Mouse (Mus musculus): ENCODE data around the gene Polm. TPM values are rescaled to one million over a fixed set of nuclear protein-coding genes. Genes with fewer than 3 reads are reported as not detected.

The Polm gene
- 1 to 10 TPM; 7.0 to 7.7 TPM for total RNA-seq (2021)
- long read RNA-seq, experiment 1, partial matches to known transcripts = 0 of 2 reads
- long read RNA-seq, experiment 1, other reads (novel, unspliced or antisense) = 1 of 2 reads
- long read RNA-seq, experiment 2, partial matches to known transcripts = 0 of 6 reads
- long read RNA-seq, experiment 2, other reads (novel, unspliced or antisense) = 3 of 6 reads

DNA sequence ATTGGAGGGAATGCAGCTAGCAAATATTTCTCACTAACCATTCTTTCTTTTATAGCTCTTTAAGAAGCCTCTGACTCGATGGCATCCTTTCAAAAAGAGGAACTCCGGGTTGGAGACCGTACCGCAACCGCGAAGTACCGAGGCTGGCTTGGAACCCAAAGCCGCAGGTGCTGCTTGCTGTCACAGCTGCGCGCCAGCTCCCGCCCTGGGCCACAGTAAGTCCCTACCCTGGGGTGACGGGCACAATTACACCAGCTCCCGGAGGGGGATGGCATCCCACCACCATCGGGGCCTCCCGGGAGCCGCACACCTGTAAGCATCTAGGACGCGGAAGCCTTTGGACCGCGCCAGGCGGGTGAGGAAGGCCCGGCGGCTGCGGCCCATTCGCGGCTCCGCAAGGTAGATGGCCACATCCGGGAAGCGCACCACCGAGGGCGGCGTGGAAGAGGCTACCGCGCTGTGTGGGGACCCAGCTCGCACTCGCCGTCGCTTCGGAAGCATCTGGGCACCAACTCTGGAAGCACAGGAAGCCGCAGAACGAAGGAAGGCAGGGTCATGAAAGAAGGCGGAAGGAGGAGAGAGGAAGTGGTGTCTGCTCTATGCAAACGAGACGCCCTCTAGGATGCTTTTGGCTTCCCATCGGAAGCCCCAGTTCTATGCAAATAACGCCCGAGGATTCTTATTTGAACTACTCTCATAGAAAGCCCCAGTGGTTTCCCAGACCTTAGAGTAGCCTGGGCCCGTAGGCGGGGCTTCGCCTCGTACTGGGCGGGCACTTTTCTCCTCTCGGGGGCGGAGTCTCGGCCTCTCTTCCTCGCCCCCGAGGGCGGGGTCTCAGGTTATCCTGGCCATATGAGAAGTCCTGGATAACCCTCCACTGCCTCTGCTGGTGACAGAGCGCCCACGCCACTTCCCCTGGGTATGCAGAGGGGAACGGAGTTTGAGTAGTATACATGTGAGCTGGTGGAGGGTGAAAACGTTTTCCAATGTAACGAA lies at the start of gene Polm:
Gene Polm, minus strand, starts transcription at position 766 of the 996 bp plus-strand sequence.
- intact Hi-C loops (cut with DNase I) = no loop called here
- peak; percentile 82 to 89 for DNase-seq (ENCODE audit: low spot score in 2 of 2)

DNA sequence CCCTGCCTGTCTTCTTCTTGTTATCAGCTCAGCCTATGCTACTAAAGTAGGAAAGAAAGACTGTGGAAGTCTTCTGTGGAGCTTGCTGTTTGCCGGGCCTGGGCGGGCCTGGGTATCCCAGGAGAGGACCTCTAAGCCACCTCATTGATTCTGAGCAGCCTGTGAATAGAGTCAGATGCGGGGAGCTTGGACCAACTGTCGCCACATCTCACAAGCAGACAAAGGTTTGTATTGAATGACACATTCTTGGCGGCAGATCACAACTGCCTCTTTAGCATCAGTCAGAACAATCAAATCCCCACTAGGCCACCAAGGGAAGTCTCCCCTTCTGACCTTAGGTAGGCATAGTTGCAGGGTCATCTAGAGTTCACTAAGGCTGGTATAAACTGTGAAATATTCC lies 49.4 kb upstream of the Polm start:
- intact Hi-C loops (cut with DNase I) = no loop called here
- DNase-seq (ENCODE audit: low spot score in 2 of 2) = no peak

DNA sequence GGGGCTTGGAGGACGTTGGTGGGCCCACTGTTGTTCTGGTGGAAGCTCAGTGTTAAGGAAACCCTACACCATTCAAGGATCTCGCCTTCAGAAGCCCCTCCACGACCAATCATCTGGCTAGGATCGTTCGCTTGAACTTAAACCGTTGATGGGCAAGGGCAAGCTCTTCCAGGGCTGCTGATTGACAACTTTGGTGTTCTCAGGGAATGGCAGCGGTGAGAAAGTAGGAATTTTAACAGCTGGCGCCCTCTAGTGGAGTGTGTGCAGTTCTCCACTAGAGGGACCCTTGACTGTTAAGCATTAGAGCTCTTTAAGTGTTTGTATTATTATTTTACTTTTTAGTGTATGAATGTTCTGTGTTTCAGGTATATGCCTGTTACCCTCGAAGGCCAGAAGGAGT lies 48.4 kb upstream of the Polm start:
- intact Hi-C loops (cut with DNase I) = no loop called here
- peak; percentile 53 to 76 for DNase-seq (ENCODE audit: low spot score in 2 of 2)

DNA sequence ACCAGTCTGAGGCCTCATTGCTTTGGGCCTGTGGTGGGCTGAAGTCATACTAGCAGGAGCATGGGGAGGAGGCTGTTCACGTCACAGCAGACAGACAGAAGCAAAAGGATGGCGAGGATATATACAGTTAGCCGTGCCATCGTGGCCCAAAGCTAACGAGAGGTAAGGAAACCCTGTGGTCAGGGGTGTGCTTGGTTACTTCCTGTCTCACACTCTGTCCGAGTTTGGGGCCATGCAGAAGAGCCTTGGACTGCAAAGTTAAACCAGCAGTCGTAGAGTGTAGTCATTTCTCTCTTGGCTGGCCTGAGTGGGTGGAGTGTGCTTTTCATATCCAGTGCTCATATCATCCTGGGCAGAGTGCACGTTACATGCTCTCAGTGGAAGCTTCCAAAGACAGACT lies 44.7 kb upstream of the Polm start:
- intact Hi-C loops (cut with DNase I) = loop anchor here (5.0 kb wide), 1 partner anchor 75 kb away; the partner anchor contains the start of gene Ykt6
- no peak for DNase-seq (ENCODE audit: low spot score in 2 of 2)

DNA sequence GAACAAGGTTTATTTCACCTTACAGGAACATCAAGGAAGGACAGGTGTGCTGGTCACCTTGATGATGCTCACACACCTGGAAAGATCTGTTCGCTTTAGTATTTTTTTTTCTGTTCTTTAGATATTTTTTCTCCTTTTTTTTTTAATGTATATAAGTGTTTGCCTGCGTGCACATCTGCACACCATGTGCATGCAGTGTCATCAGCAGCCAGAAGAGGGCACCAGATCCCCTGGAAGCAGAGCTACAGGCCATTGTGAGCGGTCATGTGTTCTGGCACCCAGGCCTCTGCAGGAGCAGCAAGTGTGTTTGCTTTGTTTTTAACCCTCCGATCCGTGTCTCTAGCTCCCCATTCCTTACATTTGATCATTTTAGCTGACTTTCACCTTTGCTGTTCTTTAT lies 42.1 kb upstream of the Polm start:
- intact Hi-C loops (cut with DNase I) = loop anchor here (5.0 kb wide), 2 partner anchors 77 to 93 kb away; partner anchors contain the start of genes Dbnl and Ykt6
- peak; percentile 68 to 78 for DNase-seq (ENCODE audit: low spot score in 2 of 2)

DNA sequence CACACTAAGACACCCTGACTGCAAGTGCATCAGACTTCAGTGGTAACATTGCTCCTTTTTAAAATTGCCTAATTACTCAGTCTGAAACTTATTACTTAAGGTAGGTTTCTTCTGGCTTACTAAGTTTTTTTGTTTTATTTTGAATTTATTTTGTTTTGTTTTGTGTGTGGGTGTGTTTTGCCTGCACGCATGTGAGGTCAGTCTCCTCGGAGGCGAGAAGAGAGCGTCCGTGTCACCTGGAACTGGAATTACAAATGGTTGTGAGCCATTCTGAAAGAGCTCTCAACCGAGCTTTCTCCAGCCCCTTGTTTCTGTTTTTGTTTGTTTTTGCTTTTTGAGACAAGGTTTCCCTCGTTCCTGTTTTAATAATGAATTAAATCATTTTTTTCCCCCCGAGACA lies 40.8 kb upstream of the Polm start:
- intact Hi-C loops (cut with DNase I) = loop anchor here (5.0 kb wide), 1 partner anchor 91 kb away; the partner anchor contains the start of gene Dbnl
- no peak for DNase-seq (ENCODE audit: low spot score in 2 of 2)

DNA sequence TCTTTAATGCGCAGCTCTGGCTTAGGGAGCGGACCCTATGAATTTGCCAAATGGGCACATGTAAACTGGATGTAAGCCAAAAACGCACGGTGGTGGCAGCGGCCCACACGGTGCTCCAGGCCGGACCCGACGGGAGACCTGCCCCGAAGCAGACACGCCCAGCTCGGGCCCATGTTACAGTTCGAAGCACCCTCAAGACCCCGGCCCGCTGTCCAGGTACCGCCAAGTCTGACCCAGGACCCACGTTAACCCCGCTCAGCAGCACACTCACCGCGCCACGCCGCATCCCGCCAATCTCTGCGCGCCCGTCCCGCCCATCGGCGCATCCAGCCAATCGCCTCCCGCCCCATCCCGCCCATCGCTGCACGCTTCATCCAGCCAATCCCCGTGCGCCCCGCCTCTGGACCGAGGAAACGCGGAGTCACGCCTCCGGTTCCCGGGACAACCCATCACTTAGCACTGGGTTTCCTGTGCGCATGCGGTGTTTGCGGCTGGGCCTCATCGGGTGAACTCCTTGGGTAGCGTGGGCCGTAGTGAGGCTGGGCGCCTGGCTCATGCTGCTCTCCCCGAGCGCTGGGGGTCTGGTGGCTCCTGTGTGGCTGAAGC lies 40.2 kb upstream of the Polm start, which contains the start of gene Pold2:
Gene Pold2, minus strand, starts transcription at position 372 of the 606 bp plus-strand sequence.
- peak; percentile 98 for DNase-seq (ENCODE audit: low spot score in 2 of 2)
- intact Hi-C loops (cut with DNase I) = loop anchor here (5.0 kb wide), 1 partner anchor 91 kb away; the partner anchor contains the start of gene Dbnl

DNA sequence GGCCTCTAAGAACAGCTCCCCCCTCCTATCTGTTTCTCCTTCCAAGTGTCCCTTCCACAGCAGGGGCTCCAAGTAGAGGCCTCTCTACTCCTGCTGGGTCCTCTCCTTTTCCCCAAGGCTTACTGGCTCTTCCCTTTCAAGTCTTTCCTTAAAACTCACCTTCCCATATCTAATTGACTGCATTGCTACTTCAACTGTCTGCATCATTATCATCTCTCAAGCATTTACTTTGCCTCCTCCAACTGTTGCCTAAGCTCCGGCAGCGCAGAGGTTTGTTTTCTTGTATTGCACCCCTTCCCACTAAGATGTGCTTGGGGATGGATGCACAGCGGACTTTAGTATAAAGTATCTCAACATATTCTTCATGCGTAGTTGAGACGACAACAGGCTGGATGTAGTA lies 39.6 kb upstream of the Polm start:
- no peak for DNase-seq (ENCODE audit: low spot score in 2 of 2)
- intact Hi-C loops (cut with DNase I) = loop anchor here (5.0 kb wide), 1 partner anchor 90 kb away; the partner anchor contains the start of gene Dbnl

DNA sequence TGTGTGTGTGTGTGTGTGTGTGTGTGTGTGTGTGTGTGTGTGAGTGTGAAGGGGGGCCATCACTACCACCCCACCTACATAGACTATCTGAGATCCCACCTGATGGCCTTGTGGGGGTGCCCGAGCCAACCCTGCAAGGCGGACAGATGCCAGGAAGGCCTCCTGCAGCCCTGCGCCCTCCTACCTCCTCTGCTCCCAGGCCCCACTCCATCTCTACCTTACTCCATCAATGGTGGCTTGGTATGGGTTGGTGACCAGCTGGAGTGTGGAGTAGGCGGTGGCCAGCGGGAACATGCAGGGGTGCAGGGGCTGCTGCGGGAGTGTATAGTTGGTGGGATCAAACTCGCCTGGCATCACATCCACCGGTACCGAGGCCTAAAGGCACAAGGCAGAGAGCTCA lies 35.4 kb upstream of the Polm start:
- intact Hi-C loops (cut with DNase I) = no loop called here

DNA sequence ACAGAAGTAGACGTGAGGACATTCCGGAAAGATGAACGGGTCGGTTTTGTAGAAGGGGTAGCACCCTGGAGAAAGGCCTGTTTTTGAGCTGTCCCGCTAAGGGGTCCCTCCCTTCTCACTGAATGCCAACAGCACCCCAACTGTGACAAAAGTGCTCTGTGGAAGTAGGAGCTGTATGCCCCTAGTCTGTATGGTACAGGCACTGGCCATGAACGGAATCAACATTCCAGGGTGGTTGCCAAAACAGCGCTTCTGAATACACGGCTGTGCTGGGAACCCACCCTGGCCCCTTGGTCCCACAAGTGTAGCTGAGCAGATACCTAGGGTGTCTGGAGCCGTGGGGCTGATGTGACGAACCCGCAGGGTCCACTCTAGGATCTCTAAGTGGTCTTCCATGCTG lies 34.9 kb upstream of the Polm start:
- DNase-seq (ENCODE audit: low spot score in 2 of 2) = no peak
- intact Hi-C loops (cut with DNase I) = no loop called here

More for the DNA sequence above, 35.4 kb upstream of the Polm start:
- no peak for DNase-seq (ENCODE audit: low spot score in 2 of 2)

DNA sequence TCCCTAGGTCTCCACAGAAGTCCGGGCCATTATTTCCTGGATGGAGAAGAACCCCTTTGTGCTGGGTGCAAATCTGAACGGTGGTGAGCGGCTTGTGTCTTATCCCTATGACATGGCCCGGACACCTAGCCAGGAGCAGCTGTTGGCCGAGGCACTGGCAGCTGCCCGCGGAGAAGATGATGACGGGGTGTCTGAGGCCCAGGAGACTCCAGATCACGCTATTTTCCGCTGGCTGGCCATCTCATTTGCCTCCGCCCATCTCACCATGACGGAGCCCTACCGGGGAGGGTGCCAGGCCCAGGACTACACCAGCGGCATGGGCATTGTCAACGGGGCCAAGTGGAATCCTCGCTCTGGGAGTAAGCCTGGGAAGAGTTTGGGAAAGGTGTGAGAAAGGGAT lies 32.3 kb upstream of the Polm start:
- intact Hi-C loops (cut with DNase I) = no loop called here
- DNase-seq (ENCODE audit: low spot score in 2 of 2) = no peak

DNA sequence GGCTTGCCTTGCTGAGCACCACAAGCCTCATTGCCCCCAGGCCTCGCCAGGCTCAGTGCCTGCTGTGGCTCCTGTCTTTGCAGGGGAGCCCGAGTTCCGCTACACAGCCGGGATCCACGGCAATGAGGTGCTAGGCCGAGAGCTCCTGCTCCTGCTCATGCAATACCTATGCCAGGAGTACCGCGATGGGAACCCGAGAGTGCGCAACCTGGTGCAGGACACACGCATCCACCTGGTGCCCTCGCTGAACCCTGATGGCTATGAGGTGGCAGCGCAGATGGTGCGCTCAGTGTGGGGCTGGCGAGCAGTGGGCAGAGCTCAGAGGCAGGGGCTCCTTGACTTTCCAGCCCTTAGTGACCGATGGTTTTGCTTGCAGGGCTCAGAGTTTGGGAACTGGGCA lies 31.5 kb upstream of the Polm start:
- DNase-seq (ENCODE audit: low spot score in 2 of 2) = no peak
- intact Hi-C loops (cut with DNase I) = no loop called here

DNA sequence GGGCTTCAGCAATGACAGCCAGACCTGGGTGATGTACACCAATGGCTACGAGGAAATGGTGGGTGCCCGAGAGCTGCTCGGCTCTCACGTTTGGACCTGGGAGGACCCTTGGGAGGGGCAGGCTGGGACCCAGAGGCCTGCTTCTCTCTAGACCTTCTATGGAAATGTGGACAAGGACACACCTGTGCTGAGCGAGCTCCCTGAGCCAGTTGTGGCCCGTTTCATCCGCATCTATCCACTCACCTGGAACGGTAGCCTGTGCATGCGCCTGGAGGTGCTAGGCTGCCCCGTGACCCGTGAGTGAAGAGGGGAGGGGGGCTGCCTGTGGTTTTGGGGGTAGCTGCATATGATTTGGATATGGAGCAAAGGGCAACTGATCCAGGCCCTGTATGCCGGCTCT lies 30.5 kb upstream of the Polm start:
- no peak for DNase-seq (ENCODE audit: low spot score in 2 of 2)
- intact Hi-C loops (cut with DNase I) = no loop called here

DNA sequence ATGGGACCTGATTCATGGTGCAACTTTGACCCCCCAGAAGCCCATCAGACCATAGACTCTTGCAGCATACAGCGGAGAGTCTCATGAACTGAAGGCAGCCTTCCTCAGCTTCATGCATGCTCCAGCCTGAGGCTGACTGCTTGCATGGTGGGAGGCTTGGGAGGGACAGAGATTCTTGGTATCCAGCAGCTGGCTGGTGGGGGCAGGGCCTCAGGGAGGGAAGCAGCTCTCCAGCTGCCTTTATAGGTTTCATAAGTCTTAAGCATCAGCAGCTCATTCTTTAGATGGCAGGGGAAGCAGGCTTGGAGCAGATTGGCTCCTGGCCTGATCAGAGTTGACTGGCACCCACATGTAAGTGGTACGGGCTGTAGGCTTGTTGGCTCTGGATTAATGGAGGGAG lies 29.4 kb upstream of the Polm start:
- intact Hi-C loops (cut with DNase I) = no loop called here
- DNase-seq (ENCODE audit: low spot score in 2 of 2) = no peak

DNA sequence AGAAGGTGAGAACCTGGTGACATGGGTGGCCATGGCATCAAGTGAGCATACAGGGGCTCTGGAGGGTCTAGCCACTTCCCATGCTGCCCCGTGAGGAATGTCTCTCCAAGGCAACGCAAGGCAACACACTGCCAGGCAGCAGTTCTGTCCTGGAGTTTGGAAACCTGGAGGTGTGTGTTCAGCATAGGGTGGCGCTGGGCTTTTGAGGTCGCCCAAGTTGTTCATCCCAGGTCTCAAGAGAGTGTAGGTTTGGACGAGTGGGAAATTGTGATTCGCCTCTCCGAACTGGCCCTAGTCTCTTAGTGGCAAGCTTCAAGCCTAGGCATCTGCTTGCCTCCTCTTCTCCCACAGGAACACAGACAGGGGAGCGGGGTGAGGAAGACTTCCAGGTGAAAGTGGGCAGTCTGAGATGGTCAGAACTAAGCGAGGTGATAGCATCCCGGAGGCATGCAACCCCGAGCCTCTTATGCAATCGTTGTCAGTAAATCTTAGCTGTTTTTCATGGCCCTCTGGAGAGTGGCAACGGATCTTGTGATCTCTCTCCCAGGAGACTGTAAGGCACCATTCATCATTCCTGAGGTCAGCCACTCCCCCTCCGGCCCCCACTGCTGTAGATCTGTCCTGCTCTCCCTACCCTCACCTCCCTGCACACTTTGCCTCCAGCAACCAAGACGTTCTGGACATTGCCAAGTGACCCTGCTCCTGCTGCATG lies 24.7 kb upstream of the Polm start:
- DNase-seq (ENCODE audit: low spot score in 2 of 2) = no peak
- intact Hi-C loops (cut with DNase I) = no loop called here

DNA sequence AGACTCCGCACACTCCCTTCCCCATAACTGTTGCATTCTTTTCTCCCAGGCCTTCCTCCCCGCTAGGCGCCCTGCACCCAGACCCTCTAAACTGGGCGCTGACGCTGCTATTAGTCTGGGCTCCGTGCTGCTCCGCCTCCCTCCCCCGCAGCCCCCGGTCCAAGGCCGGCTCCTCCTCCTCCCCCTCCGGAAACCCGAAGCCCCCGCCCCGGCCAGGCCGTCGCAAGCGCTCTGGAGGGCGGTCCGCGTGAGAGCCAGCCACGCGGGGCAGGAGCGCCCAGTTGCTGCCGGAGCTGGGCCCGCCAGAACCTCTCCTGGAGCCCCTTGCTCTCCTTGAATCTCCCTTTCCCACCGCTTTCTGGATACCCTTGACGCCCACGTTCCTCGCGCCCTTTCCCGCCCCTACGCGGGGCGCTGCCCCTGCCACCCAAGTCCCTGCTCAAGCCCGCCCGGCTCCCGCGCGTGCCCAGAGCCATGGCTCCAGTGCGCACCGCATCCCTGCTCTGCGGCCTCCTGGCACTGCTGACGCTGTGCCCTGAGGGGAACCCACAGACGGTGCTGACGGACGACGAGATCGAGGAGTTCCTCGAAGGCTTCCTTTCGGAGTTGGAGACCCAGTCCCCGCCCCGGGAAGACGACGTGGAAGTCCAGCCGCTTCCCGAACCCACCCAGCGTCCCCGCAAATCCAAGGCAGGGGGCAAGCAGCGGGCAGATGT lies 24.0 kb upstream of the Polm start, which contains the start of gene Aebp1:
Gene Aebp1, plus strand, starts transcription at position 270 of the 716 bp plus-strand sequence.
- intact Hi-C loops (cut with DNase I) = no loop called here

DNA sequence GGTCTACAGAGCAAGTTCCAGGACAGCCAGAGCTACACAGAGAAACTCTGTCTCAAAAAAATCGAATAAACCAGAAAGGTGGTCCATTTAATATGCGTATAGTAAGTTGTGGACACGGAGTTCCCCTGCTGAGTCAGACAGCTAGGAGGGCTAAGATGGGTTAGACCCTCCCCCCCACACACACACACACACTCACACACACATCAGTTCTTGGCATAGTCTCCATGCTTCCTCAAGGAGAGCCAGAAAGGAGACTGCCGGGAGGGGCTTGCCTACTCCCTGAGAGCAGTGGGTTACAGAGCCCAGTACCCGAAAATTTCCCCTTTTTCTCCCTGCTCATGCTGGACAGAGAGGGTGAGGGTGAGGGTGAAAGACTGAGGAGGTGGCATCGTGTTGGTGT lies 22.8 kb upstream of the Polm start:
- no peak for DNase-seq (ENCODE audit: low spot score in 2 of 2)
- intact Hi-C loops (cut with DNase I) = no loop called here

More for the DNA sequence above, 24.0 kb upstream of the Polm start, which contains the start of gene Aebp1:
- no peak for DNase-seq (ENCODE audit: low spot score in 2 of 2)

DNA sequence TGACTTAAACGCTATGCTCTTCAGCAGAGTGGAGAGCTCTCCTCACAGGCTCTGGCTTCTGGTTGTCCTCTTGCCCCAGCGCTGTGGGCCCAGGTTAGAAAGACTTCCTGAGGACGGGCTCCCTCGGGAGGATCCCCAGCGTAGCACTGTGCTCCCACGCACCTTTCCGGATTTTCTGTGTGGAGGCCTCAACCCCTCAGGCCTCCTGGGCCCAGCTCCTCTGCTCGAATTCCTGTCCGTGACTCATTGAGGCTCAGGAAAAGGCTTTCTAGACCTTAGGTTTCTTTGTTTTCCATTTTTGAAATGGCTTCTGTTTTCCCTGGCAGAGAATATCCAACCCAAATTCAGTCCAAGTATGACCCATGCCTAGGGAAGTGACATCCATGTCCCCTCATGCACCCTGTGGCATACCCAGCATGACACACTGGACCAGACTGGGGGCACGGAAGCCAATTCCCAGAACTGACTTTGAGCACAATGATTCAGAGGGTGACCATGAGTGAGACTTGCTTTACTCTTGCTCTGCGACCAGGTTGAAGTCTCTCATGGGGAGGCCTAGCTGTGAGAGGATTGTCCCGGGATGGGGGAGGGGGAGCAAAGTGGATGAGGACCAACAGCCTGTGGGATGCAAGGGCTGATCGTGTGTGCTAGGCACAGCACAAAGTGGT lies 22.2 kb upstream of the Polm start:
- DNase-seq (ENCODE audit: low spot score in 2 of 2) = no peak
- intact Hi-C loops (cut with DNase I) = no loop called here
